Mouse (Mus musculus): ENCODE measurements around the gene Plagl2. TPM values are rescaled to one million over a fixed set of nuclear protein-coding genes. Genes with fewer than 3 reads are reported as not detected.

Gene Plagl2
- polyA plus RNA-seq, 1 experiment from 2014 or later: 29.0 TPM

DNA sequence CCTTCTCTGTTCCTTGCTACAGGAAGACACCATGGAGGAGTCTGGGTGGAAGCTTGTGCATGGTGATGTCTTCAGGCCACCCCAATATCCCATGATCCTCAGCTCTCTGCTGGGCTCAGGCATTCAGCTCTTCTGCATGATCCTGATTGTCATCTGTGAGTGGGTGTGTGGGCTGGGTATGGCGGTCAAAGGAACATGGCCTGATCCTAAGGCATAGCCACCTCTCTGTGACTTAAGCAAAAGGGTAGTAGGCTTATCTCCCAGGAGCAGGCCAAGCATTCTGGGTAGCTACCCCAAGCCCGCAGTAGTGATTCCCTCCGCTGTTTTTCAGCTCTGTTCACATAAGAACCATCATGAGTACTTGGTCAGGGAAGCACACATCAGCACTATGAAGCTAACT, 47.0 kb downstream of the Plagl2 start:
- Histone ChIP-seq H3K9ac (replicated peaks; ENCODE audit: low read depth, low read length) (no peak overlapping the region), H3K4me1 (ENCODE audit: control insufficient read depth, insufficient read depth, low read length) (no peaks in the 10 kb centered on the region), H3K27me3 (ENCODE audit: control insufficient read depth, insufficient read depth, low read length) (no peaks in the 10 kb centered on the region), H3K4me3 (ENCODE audit: low read depth, low read length) (no peak overlapping the region), H3K36me3 (ENCODE audit: control insufficient read depth, insufficient read depth, low read length) (peaks cover 62% of the 10 kb centered on the region), H3K4me2 (replicated peaks; ENCODE audit: low read depth, low read length) (no peak overlapping the region), H3K27ac (ENCODE audit: low read length) (no peak overlapping the region), H3K9me3 (ENCODE audit: control insufficient read depth, low read depth, low read length) (no peaks in the 10 kb centered on the region)
- ATAC-seq (ENCODE audit: insufficient number of reproducible peaks, insufficient read depth, low FRiP score, low read depth): no peak
- 96% methylated on average over 3 of the region's 3 CpGs for WGBS

DNA sequence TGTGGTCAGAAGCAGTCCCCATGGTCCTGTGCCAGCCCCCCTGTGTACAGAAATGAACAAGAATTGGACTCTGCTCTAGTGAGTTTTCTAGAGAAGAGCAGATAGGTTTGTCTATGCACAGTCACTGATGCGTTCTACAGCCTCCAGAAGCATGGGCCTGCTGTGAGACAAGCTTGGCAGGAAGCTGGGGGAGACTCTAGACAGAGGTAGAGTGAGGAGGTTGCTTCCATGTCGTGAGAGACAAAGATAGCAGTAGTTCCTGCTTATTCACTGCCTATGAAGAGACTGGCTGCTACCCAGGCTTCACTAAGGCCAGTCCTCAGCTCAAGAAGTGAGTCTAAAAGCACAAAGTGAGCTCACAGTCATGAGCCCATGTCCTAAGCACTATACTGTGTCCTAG, 50.0 kb downstream of the Plagl2 start:
- no peaks in the 10 kb centered on the region for H3K4me1 ChIP-seq (ENCODE audit: control insufficient read depth, insufficient read depth, low read length)
- 89% methylated on average over 2 of the region's 2 CpGs for WGBS
- no peaks in the 10 kb centered on the region for H3K9me3 ChIP-seq (ENCODE audit: control insufficient read depth, low read depth, low read length)
- no peak overlapping the region for H3K9ac ChIP-seq (replicated peaks; ENCODE audit: low read depth, low read length)
- H3K4me3 ChIP-seq (ENCODE audit: low read depth, low read length): no peak overlapping the region
- H3K27ac ChIP-seq (ENCODE audit: low read length): no peak overlapping the region
- peaks cover 71% of the 10 kb centered on the region for H3K36me3 ChIP-seq (ENCODE audit: control insufficient read depth, insufficient read depth, low read length)
- no peak overlapping the region for H3K4me2 ChIP-seq (replicated peaks; ENCODE audit: low read depth, low read length)
- no peak for ATAC-seq (ENCODE audit: insufficient number of reproducible peaks, insufficient read depth, low FRiP score, low read depth)
- H3K27me3 ChIP-seq (ENCODE audit: control insufficient read depth, insufficient read depth, low read length): no peaks in the 10 kb centered on the region

DNA sequence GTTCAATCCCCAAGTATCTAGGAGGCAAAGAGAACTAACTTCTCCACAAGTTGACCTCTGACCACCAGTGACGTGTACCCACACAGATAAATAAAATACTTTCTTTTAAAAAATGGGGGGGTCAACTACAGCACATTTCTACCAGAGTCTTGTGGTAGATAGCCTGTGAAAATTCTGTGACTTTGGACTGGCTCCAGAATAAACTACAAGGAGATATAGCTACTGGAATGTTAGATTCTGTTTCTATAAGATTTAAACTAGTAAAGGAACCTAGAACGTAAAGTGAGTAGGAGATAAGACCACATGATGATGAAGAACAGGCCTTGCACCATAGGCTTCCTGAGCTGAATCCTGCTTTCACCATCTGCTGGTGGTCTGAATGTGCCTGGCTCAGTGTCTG, 53.4 kb downstream of the Plagl2 start:
- no peaks in the 10 kb centered on the region for H3K27me3 ChIP-seq (ENCODE audit: control insufficient read depth, insufficient read depth, low read length)
- H3K9me3 ChIP-seq (ENCODE audit: control insufficient read depth, low read depth, low read length): no peaks in the 10 kb centered on the region
- H3K4me3 ChIP-seq (ENCODE audit: low read depth, low read length): no peak overlapping the region
- no peak for ATAC-seq (ENCODE audit: insufficient number of reproducible peaks, insufficient read depth, low FRiP score, low read depth)
- WGBS: 81% methylated on average over 2 of the region's 2 CpGs
- no peak overlapping the region for H3K9ac ChIP-seq (replicated peaks; ENCODE audit: low read depth, low read length)
- H3K4me1 ChIP-seq (ENCODE audit: control insufficient read depth, insufficient read depth, low read length): no peaks in the 10 kb centered on the region
- H3K36me3 ChIP-seq (ENCODE audit: control insufficient read depth, insufficient read depth, low read length): peaks cover 65% of the 10 kb centered on the region
- H3K27ac ChIP-seq (ENCODE audit: low read length): no peak overlapping the region
- H3K4me2 ChIP-seq (replicated peaks; ENCODE audit: low read depth, low read length): no peak overlapping the region

DNA sequence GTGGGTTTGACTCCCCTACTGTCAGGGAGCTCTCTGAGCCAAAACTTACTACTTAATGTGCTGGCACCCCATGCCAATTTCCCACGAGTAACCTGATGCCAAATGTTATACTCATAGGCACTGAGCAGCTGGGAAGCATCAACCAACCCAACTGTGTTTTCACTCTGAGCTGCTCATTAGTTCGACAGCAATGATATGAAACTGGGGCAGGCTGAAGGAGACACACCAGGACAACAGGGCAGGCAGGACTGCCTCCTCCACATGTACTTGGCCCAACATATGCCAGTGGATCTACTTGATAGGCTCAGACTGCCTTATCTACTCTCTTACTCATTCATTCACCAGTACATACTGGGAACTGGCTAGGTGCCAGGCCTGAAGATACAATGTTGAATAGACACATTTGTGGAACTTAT, 55.0 kb downstream of the Plagl2 start:
- Histone ChIP-seq H3K4me3 (ENCODE audit: low read depth, low read length) (no peak overlapping the region), H3K4me1 (ENCODE audit: control insufficient read depth, insufficient read depth, low read length) (no peaks in the 10 kb centered on the region), H3K27me3 (ENCODE audit: control insufficient read depth, insufficient read depth, low read length) (no peaks in the 10 kb centered on the region), H3K27ac (ENCODE audit: low read length) (no peak overlapping the region), H3K4me2 (replicated peaks; ENCODE audit: low read depth, low read length) (no peak overlapping the region), H3K9ac (replicated peaks; ENCODE audit: low read depth, low read length) (no peak overlapping the region), H3K9me3 (ENCODE audit: control insufficient read depth, low read depth, low read length) (no peaks in the 10 kb centered on the region), H3K36me3 (ENCODE audit: control insufficient read depth, insufficient read depth, low read length) (peaks cover 62% of the 10 kb centered on the region)
- ATAC-seq (ENCODE audit: insufficient number of reproducible peaks, insufficient read depth, low FRiP score, low read depth): no peak
- 62% methylated on average over 2 of the region's 2 CpGs for WGBS

DNA sequence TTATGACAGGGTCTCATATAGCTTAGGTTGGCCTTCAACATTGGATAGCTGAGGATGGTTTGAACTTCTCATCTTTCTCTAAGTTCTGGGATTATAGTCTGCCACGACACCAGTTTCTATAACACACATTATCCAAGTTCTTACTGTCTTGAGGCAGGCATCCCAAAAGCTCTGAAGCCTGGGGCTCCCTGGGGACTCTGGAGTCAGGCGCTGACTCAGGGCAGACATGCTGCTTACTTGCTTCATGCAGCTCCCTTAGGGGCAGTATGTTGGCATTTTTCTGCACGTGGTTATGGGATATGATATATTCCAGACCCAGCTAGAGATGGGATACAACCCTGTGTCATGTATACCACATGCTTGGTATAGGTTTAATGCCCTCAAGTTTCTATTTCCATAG, 61.3 kb downstream of the Plagl2 start:
- no peak for ATAC-seq (ENCODE audit: insufficient number of reproducible peaks, insufficient read depth, low FRiP score, low read depth)
- Histone ChIP-seq H3K4me1 (ENCODE audit: control insufficient read depth, insufficient read depth, low read length) (no peaks in the 10 kb centered on the region), H3K9me3 (ENCODE audit: control insufficient read depth, low read depth, low read length) (no peaks in the 10 kb centered on the region), H3K4me3 (ENCODE audit: low read depth, low read length) (no peak overlapping the region), H3K4me2 (replicated peaks; ENCODE audit: low read depth, low read length) (no peak overlapping the region), H3K36me3 (ENCODE audit: control insufficient read depth, insufficient read depth, low read length) (peaks cover 33% of the 10 kb centered on the region), H3K9ac (replicated peaks; ENCODE audit: low read depth, low read length) (no peak overlapping the region), H3K27me3 (ENCODE audit: control insufficient read depth, insufficient read depth, low read length) (no peaks in the 10 kb centered on the region), H3K27ac (ENCODE audit: low read length) (no peak overlapping the region)
- 83% methylated on average over 3 of the region's 3 CpGs for WGBS

DNA sequence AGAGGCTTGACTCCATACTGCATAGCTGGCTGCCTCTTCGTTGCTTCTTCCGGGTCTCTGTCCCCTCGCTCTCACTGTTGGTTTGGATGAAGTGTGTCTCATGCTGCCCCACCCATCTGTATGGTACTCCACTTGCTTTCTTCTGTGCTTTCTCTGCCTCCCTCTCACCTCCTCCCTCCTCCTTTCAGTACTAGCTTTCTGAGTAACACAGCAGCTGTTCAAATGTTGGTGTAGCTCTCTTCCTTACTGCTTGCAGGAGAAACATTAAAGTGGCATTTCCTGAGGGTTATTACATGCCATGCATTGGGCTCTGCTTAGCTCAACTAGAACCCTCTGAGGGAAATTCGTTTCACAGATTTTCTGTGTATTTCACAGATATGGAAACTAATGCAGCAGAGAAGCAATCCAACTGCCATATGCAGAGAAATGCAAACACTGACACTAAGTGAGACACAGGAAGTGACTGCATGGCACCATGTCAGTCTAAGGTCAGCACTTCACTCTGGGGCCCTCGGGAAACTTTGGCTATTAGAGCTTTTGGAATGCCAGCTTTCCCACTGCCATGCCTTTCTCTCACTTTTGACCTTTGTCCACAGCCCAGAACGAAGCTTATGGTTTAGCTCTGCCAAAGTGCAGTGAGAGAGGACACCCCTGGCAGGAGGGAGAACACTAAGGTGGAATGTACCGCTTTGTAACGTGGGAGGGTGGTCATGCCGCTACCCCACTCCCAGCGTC, 61.9 kb downstream of the Plagl2 start:
- H3K4me1 ChIP-seq (ENCODE audit: control insufficient read depth, insufficient read depth, low read length): no peaks in the 10 kb centered on the region
- WGBS: 84% methylated on average over 10 of the region's 10 CpGs
- no peak for ATAC-seq (ENCODE audit: insufficient number of reproducible peaks, insufficient read depth, low FRiP score, low read depth)
- no peaks in the 10 kb centered on the region for H3K27me3 ChIP-seq (ENCODE audit: control insufficient read depth, insufficient read depth, low read length)
- peaks cover 26% of the 10 kb centered on the region for H3K36me3 ChIP-seq (ENCODE audit: control insufficient read depth, insufficient read depth, low read length)
- H3K9ac ChIP-seq (replicated peaks; ENCODE audit: low read depth, low read length): no peak overlapping the region
- no peaks in the 10 kb centered on the region for H3K9me3 ChIP-seq (ENCODE audit: control insufficient read depth, low read depth, low read length)
- no peak overlapping the region for H3K4me2 ChIP-seq (replicated peaks; ENCODE audit: low read depth, low read length)
- no peak overlapping the region for H3K27ac ChIP-seq (ENCODE audit: low read length)
- no peak overlapping the region for H3K4me3 ChIP-seq (ENCODE audit: low read depth, low read length)

Other genes with a start within 250 kb of the Plagl2 start
- 59.3 and 59.7 TPM in 2 replicates for gene Pdrg1, start 226.0 kb downstream of the Plagl2 start, polyA plus RNA-seq (2014; fragmentation: Nextera tagmentation; extraction: Ambion mirVana)
- 0.13 TPM in 1 of 2 replicates, not detected in the other for gene Xkr7, start 209.6 kb downstream of the Plagl2 start, polyA plus RNA-seq (2014; fragmentation: Nextera tagmentation; extraction: Ambion mirVana)
- 1.7 and 2.3 TPM in 2 replicates for gene Ccm2l, start 175.5 kb downstream of the Plagl2 start, polyA plus RNA-seq (2014; fragmentation: Nextera tagmentation; extraction: Ambion mirVana)
- gene Hck, start 133.0 kb downstream of the Plagl2 start, polyA plus RNA-seq (2014; fragmentation: Nextera tagmentation; extraction: Ambion mirVana): 4.3 and 4.9 TPM in 2 replicates
- gene Tm9sf4, start 80.1 kb downstream of the Plagl2 start, polyA plus RNA-seq (2014; fragmentation: Nextera tagmentation; extraction: Ambion mirVana): 92.1 and 111 TPM in 2 replicates
- 9.3 and 10.4 TPM in 2 replicates for gene Tspyl3, start 16.0 kb downstream of the Plagl2 start, polyA plus RNA-seq (2014; fragmentation: Nextera tagmentation; extraction: Ambion mirVana)
- 12.9 and 13.4 TPM in 2 replicates for gene Pofut1, start 107 bp upstream of the Plagl2 start, polyA plus RNA-seq (2014; fragmentation: Nextera tagmentation; extraction: Ambion mirVana)
- 5.8 and 6.2 TPM in 2 replicates for gene Kif3b, start 50.0 kb upstream of the Plagl2 start, polyA plus RNA-seq (2014; fragmentation: Nextera tagmentation; extraction: Ambion mirVana)
- 14.7 and 16.3 TPM in 2 replicates for gene Asxl1, start 104.4 kb upstream of the Plagl2 start, polyA plus RNA-seq (2014; fragmentation: Nextera tagmentation; extraction: Ambion mirVana)